Mouse (Mus musculus): Measurements from ENCODE around the gene BC055324. TPM values are rescaled to one million over a fixed set of nuclear protein-coding genes. Genes with fewer than 3 reads are reported as not detected.
A peak's percentile ranks its signal among the peaks of the same experiment; 100 is the strongest.

BC055324 gene
- polyA plus RNA-seq, 1 experiment from 2014 or later = 17.2 TPM

- DNase-seq (ENCODE audit: low spot score) = no peak
These were observed 36.6 kb downstream of the BC055324 start for GRCm38 (mm10) chr1:163958036-163958435.

- no peak for DNase-seq (ENCODE audit: low spot score)
These were observed 41.2 kb downstream of the BC055324 start for GRCm38 (mm10) chr1:163953396-163953795.

- DNase-seq (ENCODE audit: low spot score) = no peak
These were observed 52.5 kb downstream of the BC055324 start for GRCm38 (mm10) chr1:163942056-163942455.

- DNase-seq (ENCODE audit: low spot score) = no peak
These were observed 60.0 kb downstream of the BC055324 start for GRCm38 (mm10) chr1:163934591-163934990.

- DNase-seq (ENCODE audit: low spot score) = no peak
These were observed 62.8 kb downstream of the BC055324 start for GRCm38 (mm10) chr1:163931801-163932200.

- peak; percentile 40 for DNase-seq (ENCODE audit: low spot score)
These were observed 64.2 kb downstream of the BC055324 start for GRCm38 (mm10) chr1:163930458-163930794.

- peak; percentile 91 for DNase-seq (ENCODE audit: low spot score)
These were observed 64.7 kb downstream of the BC055324 start for GRCm38 (mm10) chr1:163929636-163930457.

GRCm38 (mm10) chr1:163928846-163929245 lies 65.8 kb downstream of the BC055324 start, which contains the start of gene Scyl3:
Scyl3 (plus strand) TSS chr1:163929100.
- no peak for DNase-seq (ENCODE audit: low spot score)

- DNase-seq (ENCODE audit: low spot score) = no peak
These were observed 70.5 kb downstream of the BC055324 start for GRCm38 (mm10) chr1:163924093-163924492.

GRCm38 (mm10) chr1:163917349-163918160 lies 77.0 kb downstream of the BC055324 start:
- no peak for DNase-seq (ENCODE audit: low spot score)

- no peak for DNase-seq (ENCODE audit: low spot score)
These were observed 82.6 kb downstream of the BC055324 start for GRCm38 (mm10) chr1:163911981-163912380.

GRCm38 (mm10) chr1:163910785-163911184 lies 83.8 kb downstream of the BC055324 start:
- DNase-seq (ENCODE audit: low spot score) = no peak

- DNase-seq (ENCODE audit: low spot score) = peak; percentile 53
These were observed 84.3 kb downstream of the BC055324 start for GRCm38 (mm10) chr1:163910343-163910742.

GRCm38 (mm10) chr1:163908389-163908788 lies 86.2 kb downstream of the BC055324 start:
- no peak for DNase-seq (ENCODE audit: low spot score)

- no peak for DNase-seq (ENCODE audit: low spot score)
These were observed 87.4 kb downstream of the BC055324 start for GRCm38 (mm10) chr1:163907007-163907811.

GRCm38 (mm10) chr1:163903411-163903810 lies 91.2 kb downstream of the BC055324 start:
- DNase-seq (ENCODE audit: low spot score) = no peak

- no peak for DNase-seq (ENCODE audit: low spot score)
These were observed 94.4 kb downstream of the BC055324 start for GRCm38 (mm10) chr1:163900168-163900567.

GRCm38 (mm10) chr1:163899575-163899974 lies 95.0 kb downstream of the BC055324 start:
- no peak for DNase-seq (ENCODE audit: low spot score)

GRCm38 (mm10) chr1:163898291-163898764 lies 96.3 kb downstream of the BC055324 start:
- DNase-seq (ENCODE audit: low spot score) = no peak

Data from thymus, postnatal 0 days (tissue).